Mouse (Mus musculus) limb, embryonic 11.5 days (tissue): ENCODE measurements at regions not wholly inside any gene's neighbourhood (a gene's known extent, or its start where the extent isn't known, plus 50 kb on each side); places are given as distances from the start of the nearest gene placed in this dataset.

Experiments
- ATAC-seq: fragments of 200-750 bp; cut with Nextera tagmentation; 2 replicates; pipeline ENCODE4 v1.8.0; 2017; ENCODE audit warnings: low read depth; ENCODE audit not compliant: insufficient number of reproducible peaks, low FRiP score, low TSS enrichment
- DNase-seq: peaks from one replicate; pipeline ENCODE4 v3.0.0-alpha.2; 2015; ENCODE audit warnings: low spot score
- H3K27ac ChIP-seq: fragments of 300-500 bp; sonication (generic); replicated peaks from 2 replicates; pipeline ENCODE4 v1.5.1; 2014; ENCODE audit warnings: low read depth, mild to moderate bottlenecking, low read length
- H3K27me3 ChIP-seq: fragments of 300-500 bp; sonication (generic); 2 replicates; pipeline ENCODE4 v1.6.1; 2014; ENCODE audit warnings: mild to moderate bottlenecking, low read length, mixed read lengths; ENCODE audit not compliant: control insufficient read depth, insufficient read depth
- H3K36me3 ChIP-seq: fragments of 300-500 bp; sonication (generic); 2 replicates; pipeline ENCODE4 v1.6.1; 2014; ENCODE audit warnings: mild to moderate bottlenecking, low read length, moderate library complexity, mixed read lengths; ENCODE audit not compliant: control insufficient read depth, insufficient read depth
- H3K4me1 ChIP-seq: fragments of 300-500 bp; sonication (generic); 2 replicates; pipeline ENCODE4 v1.6.1; 2014; ENCODE audit warnings: low read length, mixed read lengths; ENCODE audit not compliant: control insufficient read depth, insufficient read depth
- H3K4me2 ChIP-seq: fragments of 300-500 bp; sonication (generic); 2 replicates; pipeline ENCODE4 v1.6.1; 2014; ENCODE audit warnings: low read depth, mild to moderate bottlenecking, moderate library complexity; ENCODE audit not compliant: severe bottlenecking
- H3K4me3 ChIP-seq: fragments of 300-500 bp; sonication (generic); 2 replicates; pipeline ENCODE4 v1.5.1; 2014; ENCODE audit warnings: low read depth, low read length
- H3K9ac ChIP-seq: fragments of 300-500 bp; sonication (generic); 2 replicates; pipeline ENCODE4 v1.6.1; 2014; ENCODE audit warnings: mild to moderate bottlenecking, low read length
- H3K9me3 ChIP-seq: fragments of 300-500 bp; sonication (generic); 2 replicates; pipeline ENCODE4 v1.6.1; 2016; ENCODE audit warnings: low read length; ENCODE audit not compliant: control insufficient read depth
- WGBS: fragments of 180-500 bp; shearing (Covaris S2); extraction: QIAGEN DNeasy Blood & Tissue Kit; methylation state at CpG from one replicate; pipeline ENCODE4 v1.1.7; 2014; 5-methylcytosine and 5-hydroxymethylcytosine counted together

- Histone ChIP-seq H3K9me3 (no peaks in the 10 kb centered on the region), H3K27me3 (no peaks in the 10 kb centered on the region), H3K9ac (no peak overlapping the region), H3K4me2 (no peak overlapping the region), H3K27ac (peak overlapping the region; percentile 17), H3K4me1 (peaks cover 3% of the 10 kb centered on the region; the same call in 1 of the 2 replicates), H3K36me3 (no peaks in the 10 kb centered on the region), H3K4me3 (no peak overlapping the region)
- DNase-seq: peak; percentile 77
- no peak for ATAC-seq
- 18% methylated on average over 8 of the region's 8 CpGs for WGBS
Measured at GRCm38 (mm10) chr11:111732096-111732495, 666.1 kb downstream of the Kcnj2 start.

GRCm38 (mm10) chr11:111735446-111735845 is 669.5 kb downstream of the Kcnj2 start:
- Histone ChIP-seq H3K4me1 (peaks cover 3% of the 10 kb centered on the region; the same call in 1 of the 2 replicates), H3K9ac (no peak overlapping the region), H3K9me3 (no peaks in the 10 kb centered on the region), H3K4me3 (no peak overlapping the region), H3K27ac (no peak overlapping the region), H3K27me3 (no peaks in the 10 kb centered on the region), H3K4me2 (no peak overlapping the region), H3K36me3 (no peaks in the 10 kb centered on the region)
- 94% methylated on average over 1 of the region's 1 CpGs for WGBS
- DNase-seq (no peak), ATAC-seq (no peak)

DNA sequence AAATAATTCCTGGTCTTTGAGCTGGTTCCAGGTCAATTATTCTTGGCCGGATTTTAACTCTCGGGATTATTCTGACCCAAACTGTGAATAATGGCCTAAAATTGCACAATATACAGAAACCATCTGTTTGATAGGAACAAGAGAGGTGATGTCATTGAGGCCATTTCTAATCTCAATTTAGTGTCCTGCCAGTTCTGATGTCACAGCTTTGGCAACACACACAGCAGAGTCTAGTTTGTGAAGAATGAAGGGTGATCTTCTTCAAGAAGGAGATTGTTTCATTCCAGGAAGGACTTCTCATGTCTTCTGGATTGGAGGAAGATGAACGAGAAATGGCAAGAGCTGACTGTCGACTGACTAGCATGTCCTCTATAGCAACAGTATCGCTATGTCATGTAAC is 670.0 kb downstream of the Kcnj2 start:
- Histone ChIP-seq H3K36me3 (no peaks in the 10 kb centered on the region), H3K9me3 (no peaks in the 10 kb centered on the region), H3K27ac (no peak overlapping the region), H3K4me1 (peaks cover 3% of the 10 kb centered on the region; the same call in 1 of the 2 replicates), H3K27me3 (no peaks in the 10 kb centered on the region), H3K4me3 (no peak overlapping the region), H3K4me2 (no peak overlapping the region), H3K9ac (no peak overlapping the region)
- DNase-seq (no peak), ATAC-seq (no peak)
- WGBS: 93% methylated on average over 5 of the region's 5 CpGs

- Histone ChIP-seq H3K4me3 (no peak overlapping the region), H3K4me2 (no peak overlapping the region), H3K9me3 (no peaks in the 10 kb centered on the region), H3K4me1 (peaks cover 12% of the 10 kb centered on the region), H3K9ac (no peak overlapping the region), H3K27ac (no peak overlapping the region), H3K27me3 (no peaks in the 10 kb centered on the region), H3K36me3 (no peaks in the 10 kb centered on the region)
- ATAC-seq (no peak), DNase-seq (no peak)
- WGBS: 23% methylated on average over 6 of the region's 6 CpGs
Measured at GRCm38 (mm10) chr11:111743356-111743755, 677.4 kb downstream of the Kcnj2 start.

DNA sequence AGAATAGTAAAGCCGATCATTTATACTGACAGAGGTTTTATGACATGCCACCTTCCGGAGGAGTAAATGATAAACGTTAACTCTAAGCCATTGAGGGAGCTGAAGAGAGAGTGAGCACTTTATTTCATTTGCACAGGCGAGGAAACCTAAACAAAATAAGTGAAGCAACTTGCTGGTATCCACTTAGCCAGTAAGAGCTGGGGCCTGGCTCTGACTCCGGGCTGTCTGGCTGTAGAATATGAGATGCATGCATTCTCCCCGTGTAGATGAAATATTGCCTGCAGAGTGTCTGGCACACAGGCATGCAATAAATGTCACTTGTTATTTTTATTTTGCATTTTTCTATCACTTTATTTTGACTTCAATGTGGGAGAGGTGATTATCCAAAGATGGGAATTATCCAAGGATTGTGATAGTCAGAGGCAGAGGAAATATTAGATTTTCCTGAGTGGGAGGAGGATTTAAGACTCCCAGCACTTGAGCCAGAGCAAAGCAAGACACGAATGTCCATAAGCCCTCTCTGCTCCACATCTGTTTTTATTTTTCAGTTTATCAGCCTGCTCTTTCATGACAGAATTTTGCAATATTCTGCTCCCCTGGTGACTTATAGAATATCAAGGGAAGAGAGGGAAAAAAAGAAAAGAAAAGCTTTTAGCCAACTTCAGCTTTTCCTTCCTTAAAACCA is 681.4 kb downstream of the Kcnj2 start:
- no peak overlapping the region for H3K4me2 ChIP-seq
- ATAC-seq (no peak), DNase-seq (no peak)
- no peaks in the 10 kb centered on the region for H3K36me3 ChIP-seq
- H3K4me1 ChIP-seq: peaks cover 19% of the 10 kb centered on the region
- no peak overlapping the region for H3K4me3 ChIP-seq
- no peaks in the 10 kb centered on the region for H3K9me3 ChIP-seq
- no peak overlapping the region for H3K9ac ChIP-seq
- no peak overlapping the region for H3K27ac ChIP-seq
- 47% methylated on average over 7 of the region's 7 CpGs for WGBS
- no peaks in the 10 kb centered on the region for H3K27me3 ChIP-seq

- DNase-seq: no peak
- H3K4me1 ChIP-seq: peaks cover 19% of the 10 kb centered on the region
- ATAC-seq: no peak
- no peaks in the 10 kb centered on the region for H3K36me3 ChIP-seq
- no peaks in the 10 kb centered on the region for H3K27me3 ChIP-seq
- no peak overlapping the region for H3K27ac ChIP-seq
- no peak overlapping the region for H3K4me3 ChIP-seq
- 88% methylated on average over 2 of the region's 2 CpGs for WGBS
- H3K9me3 ChIP-seq: no peaks in the 10 kb centered on the region
- H3K4me2 ChIP-seq: no peak overlapping the region
- no peak overlapping the region for H3K9ac ChIP-seq
Measured at GRCm38 (mm10) chr11:111747947-111748322, 682.0 kb downstream of the Kcnj2 start.

- Histone ChIP-seq H3K36me3 (no peaks in the 10 kb centered on the region), H3K27me3 (no peaks in the 10 kb centered on the region), H3K4me2 (no peak overlapping the region), H3K4me1 (peaks cover 15% of the 10 kb centered on the region), H3K27ac (no peak overlapping the region), H3K4me3 (no peak overlapping the region), H3K9me3 (no peaks in the 10 kb centered on the region), H3K9ac (no peak overlapping the region)
- no peak for DNase-seq
- 95% methylated on average over 1 of the region's 1 CpGs for WGBS
- no peak for ATAC-seq
Measured at GRCm38 (mm10) chr11:111748496-111748895, 682.5 kb downstream of the Kcnj2 start.

DNA sequence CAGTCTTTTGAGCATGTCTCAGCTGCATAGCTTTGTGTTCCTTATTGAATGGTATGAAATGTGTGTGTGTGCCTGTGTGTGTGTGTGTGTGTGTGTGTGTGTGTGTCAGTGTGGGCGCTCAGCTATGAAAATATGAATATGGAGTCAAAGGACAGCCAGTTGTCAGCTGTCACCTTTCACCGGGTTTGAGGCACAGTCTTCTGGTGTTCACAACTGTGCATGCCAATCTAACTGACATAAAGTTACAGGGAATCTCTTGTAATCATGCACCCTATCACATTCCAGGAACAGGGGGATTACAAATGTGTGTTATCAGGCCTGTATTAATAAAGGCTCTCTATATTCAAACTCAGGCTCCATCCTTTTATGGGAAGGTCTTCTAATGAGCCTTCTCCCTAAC is 688.8 kb downstream of the Kcnj2 start:
- Histone ChIP-seq H3K9ac (no peak overlapping the region), H3K4me3 (no peak overlapping the region), H3K4me1 (no peaks in the 10 kb centered on the region), H3K36me3 (no peaks in the 10 kb centered on the region), H3K4me2 (no peak overlapping the region), H3K9me3 (no peaks in the 10 kb centered on the region), H3K27ac (no peak overlapping the region), H3K27me3 (no peaks in the 10 kb centered on the region)
- WGBS: 80% methylated on average over 2 of the region's 2 CpGs
- ATAC-seq: no peak
- DNase-seq: no peak

DNA sequence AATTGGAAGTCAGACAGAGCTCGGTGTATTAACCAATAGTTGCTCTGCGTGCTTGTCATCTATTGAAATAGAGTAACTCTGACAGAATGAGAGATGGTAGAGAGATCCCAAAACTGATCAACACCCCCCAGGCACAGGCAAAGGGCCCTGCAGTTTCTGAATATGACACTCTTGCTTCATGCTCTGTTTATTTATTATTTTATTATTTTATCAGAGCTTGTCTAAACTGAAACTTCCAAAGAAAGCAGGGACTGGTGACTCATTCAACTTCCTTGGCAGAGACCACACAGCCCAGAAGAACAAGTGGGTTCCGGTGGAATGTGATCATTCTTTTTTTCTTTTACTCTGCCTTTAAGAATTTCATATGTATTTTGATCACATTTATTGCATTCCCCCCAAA is 697.1 kb downstream of the Kcnj2 start:
- H3K4me1 ChIP-seq: no peaks in the 10 kb centered on the region
- H3K9ac ChIP-seq: no peak overlapping the region
- H3K36me3 ChIP-seq: no peaks in the 10 kb centered on the region
- DNase-seq: no peak
- no peak overlapping the region for H3K4me3 ChIP-seq
- no peak for ATAC-seq
- H3K27ac ChIP-seq: no peak overlapping the region
- no peak overlapping the region for H3K4me2 ChIP-seq
- WGBS: 63% methylated on average over 3 of the region's 3 CpGs
- no peaks in the 10 kb centered on the region for H3K27me3 ChIP-seq
- no peaks in the 10 kb centered on the region for H3K9me3 ChIP-seq
